Mouse (Mus musculus): ENCODE measurements around the gene Skor1.

Gene Skor1

GRCm38 (mm10) chr9:63148410-63149371, at the start of gene Skor1:
Skor1 (minus strand) TSS chr9:63148961.
- no peak for DNase-seq (ENCODE audit: low spot score)

DNA sequence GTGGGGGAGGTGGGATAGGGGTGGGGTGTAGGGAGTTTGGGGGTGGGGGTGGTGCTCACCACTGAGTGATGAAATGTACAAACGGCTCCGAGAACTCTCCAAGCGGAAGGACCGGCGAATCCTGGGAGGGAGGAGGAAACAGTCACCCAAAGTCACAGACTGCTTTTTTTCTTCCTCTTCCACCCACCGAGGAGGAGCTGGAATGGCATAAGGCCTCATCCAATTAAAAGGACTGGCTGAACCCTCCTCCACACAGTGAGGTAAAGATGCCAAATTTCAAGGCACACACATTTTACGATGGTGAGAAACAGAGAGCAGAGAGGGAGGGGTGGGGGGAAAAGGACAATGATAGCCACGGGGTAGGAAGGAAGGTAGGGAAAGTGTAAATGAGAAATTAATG, 48.5 kb upstream of the Skor1 start:
- DNase-seq (ENCODE audit: low spot score), result peak; percentile 8

DNA sequence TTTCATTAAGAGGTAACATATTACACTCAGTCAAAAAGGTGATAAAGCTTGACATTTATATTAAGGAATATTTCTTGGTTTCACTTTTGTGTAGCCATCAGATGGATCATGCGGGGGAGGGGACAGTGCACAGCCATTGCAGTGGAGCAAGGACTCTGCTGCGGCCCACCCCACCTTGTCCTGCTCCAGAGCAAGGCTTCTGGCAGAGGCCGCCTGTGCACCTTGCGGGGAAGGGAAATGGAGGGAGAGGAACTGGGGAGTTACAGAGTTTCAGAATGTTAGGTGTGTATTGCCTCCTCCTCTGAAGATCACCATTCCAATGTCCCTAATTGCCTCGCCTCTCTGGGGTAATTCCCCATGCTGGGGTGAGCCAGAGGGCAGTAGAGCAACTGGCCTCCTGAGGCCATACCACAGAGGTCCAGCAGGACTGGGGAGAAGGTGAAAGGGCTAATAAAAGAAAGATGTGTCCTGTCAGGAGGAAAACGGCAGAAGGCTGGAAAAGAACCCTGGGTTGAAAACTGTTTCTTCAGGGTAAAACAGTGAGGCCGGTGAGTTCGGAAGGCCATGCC, 47.4 kb upstream of the Skor1 start:
- DNase-seq (ENCODE audit: low spot score), result no peak

DNA sequence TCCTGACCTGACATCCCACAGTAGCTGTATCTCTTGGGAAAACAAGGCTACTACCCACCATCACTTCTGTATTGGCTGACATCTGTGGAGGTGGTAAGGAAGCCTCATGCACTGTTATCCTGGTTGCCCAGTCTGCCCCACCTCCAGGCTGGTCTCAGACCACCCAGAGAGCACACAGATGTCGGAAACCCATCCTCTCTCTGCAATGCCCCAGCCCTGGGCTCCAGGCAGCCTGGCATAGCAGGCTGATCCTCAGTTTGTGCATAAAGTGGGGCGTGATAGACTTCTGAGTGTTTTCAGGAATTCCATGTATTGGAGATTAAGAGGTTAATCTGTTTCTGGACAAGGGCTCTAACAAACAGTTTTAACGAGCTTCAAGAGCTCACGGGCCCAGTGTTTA, 46.8 kb upstream of the Skor1 start:
- DNase-seq (ENCODE audit: low spot score), result no peak

DNA sequence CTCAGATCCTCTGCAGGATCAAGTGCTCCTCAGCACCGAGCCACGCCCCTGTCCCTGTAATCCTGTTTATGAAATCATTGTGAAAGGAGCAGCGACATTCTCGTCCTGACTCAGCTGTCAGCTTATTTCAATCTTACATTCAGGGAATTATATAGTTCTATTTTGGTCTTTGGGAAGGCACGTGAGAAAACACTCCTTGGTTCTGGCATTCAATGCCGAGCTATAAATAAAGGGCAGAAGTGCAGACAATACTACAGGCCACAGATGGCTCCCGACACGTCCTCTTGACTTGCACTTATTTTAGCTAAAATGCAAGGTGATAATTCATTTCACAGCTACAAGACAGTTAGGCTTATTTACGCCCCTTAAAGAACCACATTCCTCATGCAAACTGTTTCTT, 46.0 kb upstream of the Skor1 start:
- DNase-seq (ENCODE audit: low spot score), result no peak

GRCm38 (mm10) chr9:63192809-63193208, 44.0 kb upstream of the Skor1 start:
- no peak for DNase-seq (ENCODE audit: low spot score)

DNA sequence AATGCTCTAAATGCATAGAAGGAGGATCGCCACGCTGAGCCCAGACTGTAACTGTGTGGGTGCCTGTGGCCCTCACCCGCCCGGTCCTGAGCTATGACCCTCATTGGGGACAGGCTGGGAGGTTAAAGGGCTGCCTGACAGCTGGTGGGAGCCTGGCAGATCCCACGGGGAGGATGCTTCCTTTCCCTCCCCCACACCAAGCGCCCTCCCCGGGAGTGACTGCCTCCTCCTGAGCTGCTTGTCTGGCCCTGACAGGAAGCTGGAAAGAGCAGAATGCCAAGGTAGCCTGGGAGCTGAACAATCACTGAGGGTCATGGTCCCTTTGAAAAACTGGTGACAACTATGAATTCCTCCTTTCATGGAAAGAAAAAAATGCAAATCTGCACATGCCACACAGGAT, 38.5 kb upstream of the Skor1 start:
- DNase-seq (ENCODE audit: low spot score), result no peak

DNA sequence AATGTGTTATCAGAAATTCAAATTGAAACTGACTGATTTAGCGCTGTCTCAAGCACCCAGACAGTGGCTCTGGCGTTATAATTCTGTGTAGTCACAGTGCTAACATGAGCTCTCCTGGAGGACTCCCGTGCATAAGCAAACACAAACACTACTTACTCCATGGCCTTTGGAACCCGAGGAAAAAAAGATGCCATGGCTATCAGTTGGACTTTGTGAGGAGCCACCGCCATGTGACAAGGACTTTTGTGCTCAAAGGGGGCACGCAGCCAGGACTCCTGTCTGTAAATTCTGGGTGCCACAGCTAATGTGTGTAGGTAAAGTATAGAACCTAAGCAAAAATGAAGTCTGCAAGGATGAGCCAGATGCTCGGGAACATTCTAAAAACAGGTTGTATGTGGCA, 36.5 kb upstream of the Skor1 start:
- DNase-seq (ENCODE audit: low spot score), result no peak

DNA sequence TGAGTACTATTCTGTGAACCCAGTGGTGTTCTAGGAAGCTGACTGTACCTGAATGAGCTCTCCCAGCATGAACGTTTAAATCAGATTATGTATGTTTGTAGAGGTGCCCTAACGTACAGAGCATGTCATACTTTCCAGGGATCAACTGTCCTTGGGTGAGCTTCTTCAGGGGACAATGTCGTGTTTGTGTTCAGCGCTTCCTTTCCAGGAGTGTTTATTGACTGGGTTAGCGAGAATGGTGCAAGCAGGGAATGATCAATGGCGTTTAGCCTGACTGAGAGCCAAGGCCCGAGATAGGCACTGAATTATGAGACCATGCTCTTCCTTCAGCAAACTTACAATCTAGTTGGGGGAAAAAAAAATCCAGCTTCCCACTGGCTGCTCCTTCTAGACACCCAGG, 35.1 kb upstream of the Skor1 start:
- no peak for DNase-seq (ENCODE audit: low spot score)

- DNase-seq (ENCODE audit: low spot score), result no peak
These were observed 33.7 kb upstream of the Skor1 start for GRCm38 (mm10) chr9:63182306-63182960.

GRCm38 (mm10) chr9:63181337-63182178, 32.8 kb upstream of the Skor1 start:
- no peak for DNase-seq (ENCODE audit: low spot score)

- no peak for DNase-seq (ENCODE audit: low spot score)
These were observed 29.5 kb upstream of the Skor1 start for GRCm38 (mm10) chr9:63178296-63178695.

DNA sequence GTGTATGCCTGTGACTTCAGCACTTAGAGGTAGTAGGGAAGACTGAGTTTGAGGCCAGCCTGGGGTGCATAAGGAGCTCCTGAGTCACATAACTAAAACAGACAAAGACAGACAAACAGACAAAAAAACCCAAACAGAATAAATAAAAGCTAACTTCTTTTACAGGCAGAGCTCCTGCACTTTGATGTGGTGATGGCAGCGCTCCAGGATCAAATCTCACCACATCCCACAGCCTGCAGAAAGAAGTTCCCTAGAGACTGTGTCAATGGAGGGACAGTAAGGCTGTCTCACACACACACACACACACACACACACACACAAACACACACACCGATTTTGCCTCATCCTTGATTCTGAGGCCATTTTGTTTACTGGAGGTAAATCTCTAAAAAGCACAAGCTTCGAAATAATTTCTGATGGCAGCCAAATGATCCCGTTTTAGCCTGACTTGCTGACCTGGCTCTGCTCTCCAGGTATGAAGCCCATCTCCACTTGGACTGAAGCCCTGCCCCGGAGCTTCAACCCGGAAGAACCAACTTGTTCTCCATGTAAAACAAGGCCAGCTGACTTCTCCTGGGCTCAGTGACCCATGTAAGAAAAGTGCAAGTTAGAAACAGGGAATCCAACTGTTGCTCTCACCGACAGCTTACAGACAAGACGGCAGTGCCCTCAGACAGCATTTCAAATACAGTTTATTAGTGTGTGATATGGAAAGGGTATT, 25.4 kb upstream of the Skor1 start:
- no peak for DNase-seq (ENCODE audit: low spot score)

GRCm38 (mm10) chr9:63171951-63172350, 23.2 kb upstream of the Skor1 start:
- DNase-seq (ENCODE audit: low spot score), result no peak

DNA sequence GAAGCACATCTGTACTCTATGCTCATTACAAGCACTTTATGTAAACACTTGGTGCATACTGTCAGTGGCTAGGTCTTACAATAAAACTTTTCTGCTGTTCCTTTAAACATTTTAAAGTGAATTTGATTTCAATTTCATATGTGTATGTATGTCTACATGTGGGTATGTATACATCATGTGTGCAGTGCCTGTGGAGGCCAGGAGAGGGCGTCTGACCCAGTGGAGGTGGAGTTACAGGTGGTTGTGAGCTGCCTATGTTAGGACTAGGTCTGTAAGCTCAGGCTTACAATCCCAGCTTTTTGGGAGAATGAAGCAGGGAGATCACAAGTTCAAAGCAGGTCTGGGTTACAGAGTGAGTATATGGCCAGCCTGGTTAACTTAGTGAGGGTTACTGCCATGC, 20.4 kb upstream of the Skor1 start:
- no peak for DNase-seq (ENCODE audit: low spot score)

GRCm38 (mm10) chr9:63165070-63165469, 16.3 kb upstream of the Skor1 start:
- no peak for DNase-seq (ENCODE audit: low spot score)

DNA sequence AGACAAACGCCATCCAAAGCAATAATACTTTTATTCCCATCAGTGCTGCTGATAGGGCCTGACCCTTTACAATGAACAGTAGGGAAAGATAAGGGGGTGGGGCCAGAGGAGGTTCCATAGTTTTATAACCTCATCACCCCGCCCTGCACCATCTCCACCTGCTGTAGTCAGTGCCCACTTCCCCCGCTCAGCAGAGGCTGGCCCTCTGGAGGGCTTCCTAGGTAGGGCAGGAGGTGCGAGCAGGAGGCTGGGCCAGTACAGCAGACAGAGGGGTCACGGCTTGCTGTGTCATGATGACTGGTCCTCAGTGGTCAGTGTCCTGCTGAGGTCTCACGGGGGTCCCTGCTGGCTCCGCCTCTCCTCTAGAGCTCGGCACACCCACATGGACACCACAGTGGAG, 15.0 kb upstream of the Skor1 start:
- DNase-seq (ENCODE audit: low spot score), result no peak

- DNase-seq (ENCODE audit: low spot score), result no peak
These were observed 3.2 kb upstream of the Skor1 start for GRCm38 (mm10) chr9:63151949-63152348.

- no peak for DNase-seq (ENCODE audit: low spot score)
These were observed 2.5 kb upstream of the Skor1 start for GRCm38 (mm10) chr9:63151072-63151870.

DNA sequence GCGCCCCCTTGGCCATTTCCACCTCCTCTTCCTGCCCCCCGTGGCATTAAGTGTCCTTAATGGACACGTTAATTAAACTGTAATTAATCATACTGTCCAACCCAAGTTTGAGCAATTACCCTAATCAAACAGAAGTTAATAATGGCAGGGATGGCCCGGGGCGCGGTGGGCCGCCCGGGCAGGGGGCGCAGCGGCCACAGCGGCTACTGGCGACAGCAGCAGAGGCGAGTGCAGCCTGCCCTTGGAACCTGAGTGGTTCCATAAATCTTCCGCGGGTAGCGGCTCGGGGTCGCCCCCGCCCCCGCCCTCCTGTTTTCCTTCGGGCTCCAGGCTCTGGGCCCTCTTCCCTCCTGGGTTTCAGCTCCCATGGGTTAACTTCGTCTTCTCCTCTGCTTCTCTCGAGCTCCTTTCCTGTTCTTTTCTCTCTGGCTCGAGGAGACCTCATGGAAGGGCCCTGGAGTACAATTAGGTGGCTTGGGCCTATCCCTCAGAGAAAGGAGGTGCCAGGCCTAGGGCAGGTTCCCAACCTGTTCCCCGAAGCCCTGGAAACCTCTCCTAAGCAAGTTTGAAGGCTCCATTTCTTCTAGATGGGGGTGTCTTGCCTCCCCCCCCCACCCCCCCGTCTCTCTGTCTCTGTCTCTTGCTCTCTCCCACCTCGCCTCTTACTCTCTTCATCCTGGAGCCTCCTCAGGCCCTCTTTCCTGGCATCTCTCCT, 1.5 kb upstream of the Skor1 start:
- no peak for DNase-seq (ENCODE audit: low spot score)

Measured in layer of hippocampus, adult 9-10 months (tissue).